Mouse (Mus musculus): ENCODE measurements around the gene Gm28539. TPM values are rescaled to one million over a fixed set of nuclear protein-coding genes. Genes with fewer than 3 reads are reported as not detected.

Gm28539 gene
- 0.21 and 1.7 TPM in 2 replicates for polyA plus RNA-seq (2012; rRNA removed; ENCODE audit: low replicate concordance)

DNA sequence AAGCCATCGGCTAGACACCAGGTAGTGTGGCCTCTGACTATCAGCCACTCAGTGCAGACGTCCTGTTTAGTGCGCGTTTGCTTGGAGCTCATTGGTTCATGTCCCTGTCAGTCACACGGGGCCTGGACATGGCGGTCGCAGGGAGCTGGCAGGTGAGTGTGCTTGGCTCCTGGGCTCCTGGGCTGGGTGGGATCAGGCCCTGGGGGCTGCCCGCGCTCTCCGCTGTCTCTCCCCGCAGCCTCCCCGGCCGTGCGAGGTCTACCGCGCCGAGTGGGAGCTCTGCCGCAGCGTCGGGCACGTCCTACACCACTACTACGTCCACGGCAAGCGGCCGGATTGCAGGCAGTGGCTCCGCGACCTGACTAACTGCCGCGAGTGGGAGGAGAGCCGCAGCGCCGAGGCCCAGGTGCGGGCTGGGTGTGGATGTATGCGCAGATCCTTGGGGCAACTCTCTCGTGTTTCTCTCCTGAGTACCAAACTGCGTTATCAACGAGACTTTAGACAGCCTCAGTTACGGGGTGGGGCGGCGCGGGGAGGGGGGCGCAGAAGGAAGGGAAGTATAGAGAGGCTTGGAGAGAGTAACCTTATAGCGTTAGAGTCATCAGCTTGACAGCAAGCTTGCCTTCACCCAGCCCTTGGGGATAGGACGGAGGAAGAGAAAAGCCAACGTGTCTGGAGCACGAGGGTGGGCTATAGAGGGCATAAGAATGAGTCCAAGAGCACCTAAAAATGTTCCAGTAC lies at the start of gene Gm28539, which contains the start of gene 2510002D24Rik:
Gene Gm28539 (plus strand): TSS at position 117 of the 741 bp plus-strand sequence.
Gene 2510002D24Rik (plus strand): TSS at position 111 of the 741 bp plus-strand sequence.

DNA sequence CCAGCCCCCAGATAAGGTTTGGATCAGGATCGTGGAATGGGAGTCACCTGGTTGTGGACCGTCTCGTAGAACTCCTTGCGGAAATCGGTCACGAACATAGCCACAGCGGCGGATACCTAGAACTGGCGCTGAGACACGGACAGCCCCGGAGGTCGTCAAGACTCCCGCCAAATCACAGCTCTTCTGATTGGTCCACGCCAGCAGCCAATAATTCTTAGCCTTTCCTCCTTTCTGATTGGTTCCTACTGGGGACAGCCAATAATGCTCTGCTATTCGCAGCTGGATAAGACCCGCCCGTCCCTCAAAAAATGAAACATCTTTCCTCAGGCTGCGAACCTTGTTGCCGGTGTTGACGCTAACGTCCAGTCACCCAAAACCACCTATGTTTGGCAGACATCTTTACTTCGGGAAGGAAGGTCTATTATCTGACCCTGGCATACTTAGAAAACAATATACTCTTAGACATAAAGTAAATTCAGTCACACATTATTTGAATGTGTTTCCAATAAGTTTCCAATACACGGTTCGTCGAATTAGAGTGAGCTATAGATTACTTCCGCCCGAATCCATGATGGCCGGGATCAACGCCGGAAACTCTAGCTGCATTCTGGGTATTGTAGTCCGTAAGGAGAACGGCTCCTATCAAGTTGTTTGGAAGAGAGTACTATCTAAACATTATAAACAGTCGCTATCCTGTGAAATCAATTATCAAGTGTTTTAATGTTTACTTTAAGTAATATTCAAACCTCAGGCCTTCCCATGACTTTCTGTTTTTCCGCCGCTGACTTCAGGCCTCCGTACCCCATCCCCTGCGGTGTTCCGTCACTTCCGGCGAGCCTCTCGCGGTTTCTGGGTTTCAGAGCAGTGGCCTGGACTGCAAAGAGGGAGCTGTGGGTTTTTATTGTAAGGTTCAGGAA lies 24.7 kb upstream of the Gm28539 start, which contains the start of the genes Ufd1 and Cdc45:
Gene Ufd1 (plus strand): TSS at position 312 of the 917 bp plus-strand sequence.
Gene Cdc45 (minus strand): TSS at position 520 of the 917 bp plus-strand sequence.

GRCm38 (mm10) chr16:18876442-18877308 lies 40.3 kb downstream of the Gm28539 start, which contains the start of the genes Mrpl40 and Hira:
TSS of gene Mrpl40 (minus strand) at chr16:18876862.
TSS of gene Hira (plus strand) at chr16:18877037.

Other genes starting within 250 kb of the Gm28539 start
- 0.42 and 4.2 TPM in 2 replicates for gene Tbx1, start 245.9 kb upstream of the Gm28539 start, polyA plus RNA-seq (2012; rRNA removed; ENCODE audit: low replicate concordance)
- gene Gp1bb, start 214.2 kb upstream of the Gm28539 start, polyA plus RNA-seq (2012; rRNA removed; ENCODE audit: low replicate concordance): 0.78 and 1.3 TPM in 2 replicates
- gene Gm49601, start 210.2 kb upstream of the Gm28539 start, polyA plus RNA-seq (2012; rRNA removed; ENCODE audit: low replicate concordance): 5.4 and 14.4 TPM in 2 replicates
- gene Sept5, start 206.6 kb upstream of the Gm28539 start, polyA plus RNA-seq (2012; rRNA removed; ENCODE audit: low replicate concordance): 19.6 and 27.6 TPM in 2 replicates
- gene Cldn5, start 59.7 kb upstream of the Gm28539 start, polyA plus RNA-seq (2012; rRNA removed; ENCODE audit: low replicate concordance): 86.2 and 284 TPM in 2 replicates
- gene Ufd1, start 24.8 kb upstream of the Gm28539 start, polyA plus RNA-seq (2012; rRNA removed; ENCODE audit: low replicate concordance): 54.3 and 54.4 TPM in 2 replicates
- gene Cdc45, start 24.6 kb upstream of the Gm28539 start, polyA plus RNA-seq (2012; rRNA removed; ENCODE audit: low replicate concordance): 9.6 and 12.8 TPM in 2 replicates
- 48.1 and 50.2 TPM in 2 replicates for gene 2510002D24Rik, start within 50 bp of the Gm28539 start, polyA plus RNA-seq (2012; rRNA removed; ENCODE audit: low replicate concordance)
- gene Mrpl40, start 40.3 kb downstream of the Gm28539 start, polyA plus RNA-seq (2012; rRNA removed; ENCODE audit: low replicate concordance): 15.2 and 21.6 TPM in 2 replicates
- 37.5 and 71.3 TPM in 2 replicates for gene Hira, start 40.5 kb downstream of the Gm28539 start, polyA plus RNA-seq (2012; rRNA removed; ENCODE audit: low replicate concordance)

All from subcutaneous adipose tissue, adult 2 months (tissue).